Mouse (Mus musculus) G1E (cell line): ENCODE data around the gene Drc7.

ENCODE experiments used
- CTCF ChIP-seq: IDR thresholded peaks from 2 replicates; pipeline ENCODE4 v1.5.1; 2012; ENCODE audit warnings: low read depth, low read length, inconsistent platforms, mixed read lengths
- POLR2AphosphoS5 ChIP-seq: IDR thresholded peaks from 2 replicates; pipeline ENCODE4 v1.6.1; 2012; ENCODE audit warnings: low read depth, low read length, inconsistent platforms; ENCODE audit not compliant: insufficient replicate concordance

DNA sequence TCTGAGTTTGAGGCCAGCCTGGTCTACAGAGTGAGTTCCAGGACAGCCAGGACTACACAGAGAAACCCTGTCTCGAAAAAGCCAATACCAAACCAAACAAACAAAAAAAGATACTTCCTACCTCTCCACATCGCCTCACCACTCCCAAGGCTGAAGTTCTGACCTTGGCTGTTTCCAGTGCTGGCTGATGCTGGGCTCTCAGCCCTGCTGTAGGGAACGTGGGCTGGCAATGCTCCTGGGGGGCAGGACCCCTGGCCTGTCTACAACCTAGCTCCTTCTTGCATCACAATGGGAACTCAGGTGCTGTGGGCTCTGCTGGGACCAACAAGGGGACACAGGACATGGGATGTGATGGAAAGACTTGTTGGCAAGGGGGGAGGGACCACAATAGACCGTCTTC, 58.2 kb downstream of the Drc7 start:
- TF ChIP-seq CTCF: no peak
- no peak for TF ChIP-seq POLR2AphosphoS5
